Mouse (Mus musculus): ENCODE data around the gene Cd53.

The Cd53 gene

GRCm38 (mm10) chr3:106789930-106790329 is at the start of gene Cd53:
Gene Cd53 (minus strand): TSS chr3:106790149.
- DNase-seq, result peak; percentile 3

GRCm38 (mm10) chr3:106832107-106832506 is 42.2 kb upstream of the Cd53 start:
- DNase-seq, result no peak

GRCm38 (mm10) chr3:106826187-106826586 is 36.2 kb upstream of the Cd53 start, which contains the start of gene Olfr266:
Gene Olfr266 (minus strand): TSS chr3:106826287.
- DNase-seq, result no peak

GRCm38 (mm10) chr3:106817676-106818075 is 27.7 kb upstream of the Cd53 start:
- DNase-seq, result no peak

- DNase-seq, result no peak
Observed at GRCm38 (mm10) chr3:106808972-106809695, 19.2 kb upstream of the Cd53 start.

GRCm38 (mm10) chr3:106798079-106798478 is 8.1 kb upstream of the Cd53 start:
- DNase-seq, result no peak

- DNase-seq, result no peak
Observed at GRCm38 (mm10) chr3:106788440-106788887, 1.5 kb downstream of the Cd53 start.

- DNase-seq, result no peak
Observed at GRCm38 (mm10) chr3:106787972-106788371, 2.0 kb downstream of the Cd53 start.

GRCm38 (mm10) chr3:106785130-106785529 is 4.8 kb downstream of the Cd53 start:
- DNase-seq, result no peak

GRCm38 (mm10) chr3:106771834-106772233 is 18.1 kb downstream of the Cd53 start:
- DNase-seq, result no peak

- DNase-seq, result no peak
Observed at GRCm38 (mm10) chr3:106755898-106756297, 34.1 kb downstream of the Cd53 start.

GRCm38 (mm10) chr3:106722028-106722945 is 67.7 kb downstream of the Cd53 start:
- peak; percentile 80 for DNase-seq

- peak; percentile 91 for DNase-seq
Observed at GRCm38 (mm10) chr3:106721397-106722027, 68.4 kb downstream of the Cd53 start.
